Mouse (Mus musculus): ENCODE data around the gene Polr3e.

DNA sequence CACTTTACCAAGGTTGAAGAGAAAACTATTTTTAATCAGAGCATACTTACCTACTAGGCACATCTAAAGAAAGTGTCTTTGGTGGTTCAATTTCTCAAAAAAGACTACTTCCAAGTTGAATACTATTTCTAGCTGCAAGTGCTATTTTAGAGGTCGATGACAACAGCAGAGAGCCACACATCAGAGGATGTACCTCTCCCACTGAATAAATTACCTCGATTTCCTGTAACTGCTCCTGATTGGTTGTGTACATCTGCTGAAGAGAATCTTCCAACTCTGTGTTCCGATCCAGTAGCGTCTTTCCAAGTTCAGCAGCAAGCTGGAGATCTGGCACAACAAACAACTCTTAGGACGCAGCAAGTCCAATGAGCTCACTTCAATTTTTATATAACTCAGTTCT is 52.6 kb downstream of the Polr3e start:
- no peak for TF ChIP-seq EP300 (optimal IDR thresholded peaks at IDR 0.05)
- no peak for TF ChIP-seq CTCF (IDR thresholded peaks at IDR 0.05; ENCODE audit: low read depth)

Measured in stomach, postnatal 0 days (tissue).